Mouse (Mus musculus) CH12.LX (cell line): ENCODE data around the gene Olfr1036. TPM values are rescaled to one million over a fixed set of nuclear protein-coding genes. Genes with fewer than 3 reads are reported as not detected.
"Not testable (repeated sequence)": the region's sequence is repeated elsewhere in the genome, so short reads cannot be mapped to it uniquely, and the experiment has no call there.

Experiments used
- DNase-seq: peaks from one replicate; pipeline ENCODE4 v3.0.0-alpha.2; 2013; ENCODE audit errors: extremely low read depth
- H3K27ac ChIP-seq: 2 replicates; pipeline ENCODE4 v1.5.1; 2012; ENCODE audit warnings: low read depth, mild to moderate bottlenecking, control low read depth, moderate library complexity; ENCODE audit not compliant: insufficient read depth
- H3K27me3 ChIP-seq: replicated peaks from 2 replicates; pipeline ENCODE3; 2012; ENCODE audit warnings: inconsistent platforms
- H3K36me3 ChIP-seq, 2 experiments: replicated peaks in 1 of 2; 2 replicates each; pipeline versions ENCODE3 to v1.6.1; 2012; ENCODE audit warnings: inconsistent platforms in 1 of 2, low read length in 1 of 2, mild to moderate bottlenecking in 1 of 2, mixed read lengths in 1 of 2, moderate library complexity in 1 of 2; ENCODE audit not compliant: control insufficient read depth in 1 of 2, insufficient read depth in 1 of 2
- H3K4me1 ChIP-seq, 2 experiments: 2 replicates each; pipeline ENCODE4 v1.6.1; 2012; ENCODE audit warnings: inconsistent platforms in 1 of 2, moderate library complexity in 1 of 2; ENCODE audit not compliant: insufficient read depth in 2 of 2, control insufficient read depth in 1 of 2
- H3K4me2 ChIP-seq: 2 replicates; pipeline ENCODE4 v1.6.1; 2012; ENCODE audit warnings: low read depth, mild to moderate bottlenecking, control low read depth; ENCODE audit not compliant: poor library complexity, insufficient read depth, severe bottlenecking
- H3K4me3 ChIP-seq, 3 experiments: fragments of 150-350 bp in 1 of 3; sonication (generic) in 1 of 3; replicated peaks in 1 of 3; 2 replicates each; pipeline versions ENCODE3 to v1.5.1; 2011 to 2012; ENCODE audit warnings: low read depth in 2 of 3, low read length in 2 of 3, mild to moderate bottlenecking in 2 of 3, moderate library complexity in 2 of 3, control low read depth in 1 of 3, improper control_type of control experiment in 1 of 3, inconsistent platforms in 1 of 3, mixed read lengths in 1 of 3; ENCODE audit not compliant: poor library complexity in 1 of 3
- H3K79me2 ChIP-seq: replicated peaks from 2 replicates; pipeline ENCODE4 v1.6.1; 2012; ENCODE audit warnings: mild to moderate bottlenecking, moderate library complexity; ENCODE audit not compliant: control insufficient read depth, poor library complexity, insufficient read depth, severe bottlenecking; ENCODE audit errors: extremely low read depth
- H3K9ac ChIP-seq: 2 replicates; pipeline ENCODE4 v1.6.1; 2012; ENCODE audit warnings: low read depth, mild to moderate bottlenecking, control low read depth, moderate library complexity; ENCODE audit not compliant: insufficient read depth
- H3K9me3 ChIP-seq: replicated peaks from 2 replicates; pipeline ENCODE3; 2012; ENCODE audit warnings: low read length, inconsistent platforms, mixed read lengths
- CTCF ChIP-seq, 2 experiments: IDR thresholded peaks in 1 of 2; conservative IDR thresholded peaks in 1 of 2; 2 replicates each; pipeline ENCODE4 v1.5.1; 2011 to 2012; ENCODE audit warnings: low read depth in 2 of 2, low read length in 2 of 2, improper control_type of control experiment in 1 of 2, inconsistent platforms in 1 of 2, mild to moderate bottlenecking in 1 of 2, moderate library complexity in 1 of 2
- ELF1 ChIP-seq: IDR thresholded peaks from 2 replicates; pipeline ENCODE4 v1.6.1; 2014; ENCODE audit warnings: low read depth, mild to moderate bottlenecking, inconsistent platforms, low read length, improper control_type of control experiment
- HCFC1 ChIP-seq: IDR thresholded peaks from 2 replicates; pipeline ENCODE4 v1.6.1; 2012; ENCODE audit warnings: low read depth, mild to moderate bottlenecking, inconsistent platforms, low read length, improper control_type of control experiment
- MAFK ChIP-seq: IDR thresholded peaks from 2 replicates; pipeline ENCODE4 v1.6.1; 2011; ENCODE audit warnings: low read length, improper control_type of control experiment; ENCODE audit not compliant: insufficient replicate concordance
- MXI1 ChIP-seq: IDR thresholded peaks from 2 replicates; pipeline ENCODE4 v1.6.1; 2011; ENCODE audit warnings: mild to moderate bottlenecking, low read depth, low read length, improper control_type of control experiment
- MYC ChIP-seq: IDR thresholded peaks from 2 replicates; pipeline ENCODE4 v1.6.1; 2011; ENCODE audit warnings: low read depth, mild to moderate bottlenecking, improper control_type of control experiment, low read length
- SMC3 ChIP-seq: IDR thresholded peaks from 2 replicates; pipeline ENCODE4 v1.6.1; 2011; ENCODE audit warnings: low read depth, low read length, improper control_type of control experiment
- TBP ChIP-seq: conservative IDR thresholded peaks from 2 replicates; pipeline ENCODE4 v1.6.1; 2011; ENCODE audit warnings: low read depth, low read length, improper control_type of control experiment
- UBTF ChIP-seq: IDR thresholded peaks from 2 replicates; pipeline ENCODE4 v1.6.1; 2012; ENCODE audit warnings: low read depth, mild to moderate bottlenecking, inconsistent platforms, low read length, improper control_type of control experiment, moderate library complexity
- USF1 ChIP-seq: IDR thresholded peaks from 2 replicates; pipeline ENCODE4 v1.6.1; 2014; ENCODE audit warnings: low read depth, mild to moderate bottlenecking, inconsistent platforms, low read length, improper control_type of control experiment
- ZMIZ1 ChIP-seq: IDR thresholded peaks from 2 replicates; pipeline ENCODE4 v1.6.1; 2012; ENCODE audit warnings: low read depth, mild to moderate bottlenecking, inconsistent platforms, low read length, improper control_type of control experiment
- ZNF384 ChIP-seq: IDR thresholded peaks from 2 replicates; pipeline ENCODE4 v1.6.1; 2012; ENCODE audit warnings: low read depth, low read length, improper control_type of control experiment, inconsistent platforms
- dilution Hi-C: fragments of 300-500 bp; cut with MboI; formaldehyde crosslinking; loops from 2 replicates; pipeline ENCODE4 v1.14.3; 2020; ENCODE audit warnings: low sequenced_read_pairs; ENCODE audit not compliant: extremely low pct_unique_long_range_greater_than_20kb, extremely low pct_ligation_motif_present
- in situ Hi-C: fragments of 300-500 bp; cut with MboI; formaldehyde crosslinking; loops from 3 replicates; pipeline ENCODE4 v1.14.3; 2019; ENCODE audit warnings: low sequenced_read_pairs, low pct_ligation_motif_present, low pct_unique_long_range_greater_than_20kb, mixed read lengths
- polyA plus RNA-seq: library from polyadenylated mRNA; unstranded; fragments of >175 nt; gene quantifications from 2 replicates; pipeline ENCODE4 v1.2.1, GENCODE M21; 2012; ENCODE audit warnings: low read depth; ENCODE audit not compliant: insufficient read length
- total RNA-seq, 2 experiments: library from RNA; depleted of rRNA; stranded (reverse); fragments of 300-350 nt in 1 of 2; fragments of >200 nt in 1 of 2; gene quantifications; 2 replicates each; pipeline ENCODE4 v1.2.3; 2012 to 2014

Gene Olfr1036
- total and polyA plus RNA-seq, 3 experiments, result not detected

DNA sequence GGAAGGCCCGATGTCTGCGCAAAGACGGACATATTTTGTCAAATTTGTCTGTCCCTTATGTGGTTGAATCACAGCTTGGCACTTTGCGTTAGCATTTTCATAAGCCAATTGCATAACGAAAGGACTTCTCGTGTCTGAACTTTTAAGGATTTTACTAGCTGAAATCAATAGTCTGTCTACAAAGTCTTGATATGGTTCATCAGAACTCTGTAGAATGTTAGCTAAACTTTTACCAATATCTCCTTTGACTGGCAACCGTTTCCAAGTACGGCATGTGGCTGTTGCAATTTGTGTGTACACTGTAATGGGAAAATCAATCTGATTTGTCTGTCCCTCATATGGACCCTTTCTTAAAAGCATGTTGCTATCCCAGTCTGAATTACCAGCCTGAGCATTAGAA, 3.6 kb upstream of the Olfr1036 start:
- Histone ChIP-seq H3K36me3 (no peaks in the 10 kb centered on the region), H3K9me3 (peaks cover 6% of the 10 kb centered on the region), H3K79me2 (no peaks in the 10 kb centered on the region), H3K27ac (no peak overlapping the region), H3K27me3 (no peaks in the 10 kb centered on the region), H3K9ac (no peak overlapping the region), H3K4me2 (no peak overlapping the region), H3K4me1 (no peaks in the 10 kb centered on the region), H3K4me3 (no peak overlapping the region)
- dilution Hi-C loops (no loop called here), in situ Hi-C loops (no loop called here)
- no peak for DNase-seq
- no peak for TF ChIP-seq MXI1
- no peak for TF ChIP-seq HCFC1
- TF ChIP-seq UBTF, result no peak
- TF ChIP-seq SMC3, result no peak
- no peak for TF ChIP-seq ELF1
- no peak for TF ChIP-seq ZNF384
- no peak for TF ChIP-seq USF1
- TF ChIP-seq MAFK, result no peak
- TF ChIP-seq CTCF (conservative IDR thresholded peaks at IDR 0.05 in 1 of 2, IDR thresholded peaks at IDR 0.05 in 1 of 2; ENCODE audit: low read depth in 2 of 2, low read length in 2 of 2), result no peak
- no peak for TF ChIP-seq TBP

DNA sequence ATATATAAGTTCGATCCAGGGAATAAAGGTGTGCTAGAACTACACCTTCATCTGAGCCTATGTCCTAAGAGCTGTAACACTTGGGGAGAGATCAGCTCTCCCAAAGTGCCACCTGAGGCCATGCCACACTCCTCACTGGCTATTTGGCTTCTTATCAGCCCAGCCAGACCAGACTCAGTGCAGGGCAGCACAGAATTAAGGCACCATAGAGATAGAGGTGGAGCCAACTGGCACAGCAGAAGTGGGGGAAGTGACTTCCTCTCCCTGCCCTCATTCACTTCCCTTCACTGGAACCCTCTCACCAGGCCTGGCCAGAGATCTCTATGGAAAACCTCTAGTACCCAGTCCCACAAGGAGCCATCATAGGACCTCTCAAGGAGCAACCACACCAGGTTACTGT, 6.7 kb downstream of the Olfr1036 start:
- dilution Hi-C loops, H3K27me3 ChIP-seq, in situ Hi-C loops, H3K4me2 ChIP-seq, H3K4me1 ChIP-seq, H3K36me3 ChIP-seq, H3K4me3 ChIP-seq, H3K9ac ChIP-seq, H3K79me2 ChIP-seq, H3K27ac ChIP-seq, H3K9me3 ChIP-seq, DNase-seq: not testable (repeated sequence)

DNA sequence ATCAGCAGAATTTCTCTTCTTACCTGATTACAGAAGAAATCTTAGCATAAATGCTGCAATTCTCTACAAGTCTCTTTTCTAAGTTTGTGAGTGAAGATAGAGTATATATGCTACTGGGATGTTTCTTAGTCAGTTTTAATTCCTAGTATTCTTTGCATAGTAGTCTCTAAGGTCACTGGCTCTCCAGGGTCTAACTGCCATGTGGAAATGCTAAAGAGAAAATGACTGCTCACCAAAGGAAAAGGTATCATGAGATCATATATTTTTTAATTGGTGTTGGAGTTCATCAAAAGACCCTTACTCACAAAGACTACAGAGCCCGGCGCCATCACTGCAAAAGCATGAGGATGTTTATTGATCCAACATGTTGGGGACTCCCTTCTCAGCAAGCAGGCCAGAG, 13.5 kb downstream of the Olfr1036 start, which contains the start of gene Olfr1037:
TSS of gene Olfr1037 (minus strand) at position 101 of the 400 bp plus-strand sequence.
- dilution Hi-C loops, result no loop called here
- Histone ChIP-seq H3K36me3 (no peaks in the 10 kb centered on the region), H3K9me3 (peaks cover 10% of the 10 kb centered on the region), H3K4me2 (no peak within 1 kb of the TSS), H3K79me2 (no peaks in the 10 kb centered on the region), H3K9ac (no peak within 1 kb of the TSS), H3K27ac (no peak within 1 kb of the TSS), H3K27me3 (no peaks in the 10 kb centered on the region), H3K4me1 (no peaks in the 10 kb centered on the region), H3K4me3 (no peak within 1 kb of the TSS)
- in situ Hi-C loops, result no loop called here
- TF ChIP-seq ZMIZ1 (no peak), MYC (no peak)
- no peak for DNase-seq

Other genes with a start within 250 kb of the Olfr1036 start
Only the 20 nearest of the 29 such genes appear.
- gene Olfr1025-ps1, start 158.8 kb upstream of the Olfr1036 start, total RNA-seq (2012; rRNA removed), result not detected in 2 replicates
- gene Olfr1025-ps1, start 158.8 kb upstream of the Olfr1036 start, total RNA-seq (2014; rRNA removed), result not detected in 2 replicates
- not detected in 2 replicates for gene Olfr1025-ps1, start 158.8 kb upstream of the Olfr1036 start, polyA plus RNA-seq
- gene Olfr1026, start 152.4 kb upstream of the Olfr1036 start, total RNA-seq (2012; rRNA removed), result not detected in 2 replicates
- not detected in 2 replicates for gene Olfr1026, start 152.4 kb upstream of the Olfr1036 start, total RNA-seq (2014; rRNA removed)
- not detected in 2 replicates for gene Olfr1026, start 152.4 kb upstream of the Olfr1036 start, polyA plus RNA-seq
- gene Olfr1028, start 123.6 kb upstream of the Olfr1036 start, total RNA-seq (2012; rRNA removed), result not detected in 2 replicates
- gene Olfr1028, start 123.6 kb upstream of the Olfr1036 start, total RNA-seq (2014; rRNA removed), result not detected in 2 replicates
- gene Olfr1028, start 123.6 kb upstream of the Olfr1036 start, polyA plus RNA-seq, result not detected in 2 replicates
- gene Olfr1029, start 100.1 kb upstream of the Olfr1036 start, total RNA-seq (2012; rRNA removed), result not detected in 2 replicates
- gene Olfr1029, start 100.1 kb upstream of the Olfr1036 start, total RNA-seq (2014; rRNA removed), result not detected in 2 replicates
- not detected in 2 replicates for gene Olfr1029, start 100.1 kb upstream of the Olfr1036 start, polyA plus RNA-seq
- gene Olfr1030, start 94.7 kb upstream of the Olfr1036 start, total RNA-seq (2012; rRNA removed), result not detected in 2 replicates
- gene Olfr1030, start 94.7 kb upstream of the Olfr1036 start, total RNA-seq (2014; rRNA removed), result not detected in 2 replicates
- gene Olfr1030, start 94.7 kb upstream of the Olfr1036 start, polyA plus RNA-seq, result not detected in 2 replicates
- gene Olfr1031, start 83.7 kb upstream of the Olfr1036 start, total RNA-seq (2012; rRNA removed), result not detected in 2 replicates
- not detected in 2 replicates for gene Olfr1031, start 83.7 kb upstream of the Olfr1036 start, total RNA-seq (2014; rRNA removed)
- gene Olfr1031, start 83.7 kb upstream of the Olfr1036 start, polyA plus RNA-seq, result not detected in 2 replicates
- not detected in 2 replicates for gene Olfr1032, start 68.5 kb upstream of the Olfr1036 start, total RNA-seq (2012; rRNA removed)
- not detected in 2 replicates for gene Olfr1032, start 68.5 kb upstream of the Olfr1036 start, total RNA-seq (2014; rRNA removed)
- not detected in 2 replicates for gene Olfr1032, start 68.5 kb upstream of the Olfr1036 start, polyA plus RNA-seq
- gene Olfr1033, start 53.4 kb upstream of the Olfr1036 start, total RNA-seq (2012; rRNA removed), result not detected in 2 replicates
- not detected in 2 replicates for gene Olfr1033, start 53.4 kb upstream of the Olfr1036 start, total RNA-seq (2014; rRNA removed)
- not detected in 2 replicates for gene Olfr1033, start 53.4 kb upstream of the Olfr1036 start, polyA plus RNA-seq
- gene Olfr1034, start 28.1 kb upstream of the Olfr1036 start, total RNA-seq (2012; rRNA removed), result not detected in 2 replicates
- gene Olfr1034, start 28.1 kb upstream of the Olfr1036 start, total RNA-seq (2014; rRNA removed), result not detected in 2 replicates
- not detected in 2 replicates for gene Olfr1034, start 28.1 kb upstream of the Olfr1036 start, polyA plus RNA-seq
- not detected in 2 replicates for gene Olfr1037, start 13.4 kb downstream of the Olfr1036 start, total RNA-seq (2012; rRNA removed)
- gene Olfr1037, start 13.4 kb downstream of the Olfr1036 start, total RNA-seq (2014; rRNA removed), result not detected in 2 replicates
- not detected in 2 replicates for gene Olfr1037, start 13.4 kb downstream of the Olfr1036 start, polyA plus RNA-seq
- gene Olfr1039, start 61.9 kb downstream of the Olfr1036 start, total RNA-seq (2012; rRNA removed), result not detected in 2 replicates
- not detected in 2 replicates for gene Olfr1039, start 61.9 kb downstream of the Olfr1036 start, total RNA-seq (2014; rRNA removed)
- gene Olfr1039, start 61.9 kb downstream of the Olfr1036 start, polyA plus RNA-seq, result not detected in 2 replicates
- not detected in 2 replicates for gene Olfr1040, start 72.7 kb downstream of the Olfr1036 start, total RNA-seq (2012; rRNA removed)
- not detected in 2 replicates for gene Olfr1040, start 72.7 kb downstream of the Olfr1036 start, total RNA-seq (2014; rRNA removed)
- gene Olfr1040, start 72.7 kb downstream of the Olfr1036 start, polyA plus RNA-seq, result not detected in 2 replicates
- not detected in 2 replicates for gene Olfr1042, start 87.8 kb downstream of the Olfr1036 start, total RNA-seq (2012; rRNA removed)
- not detected in 2 replicates for gene Olfr1042, start 87.8 kb downstream of the Olfr1036 start, total RNA-seq (2014; rRNA removed)
- gene Olfr1042, start 87.8 kb downstream of the Olfr1036 start, polyA plus RNA-seq, result not detected in 2 replicates
- gene Olfr1043, start 93.5 kb downstream of the Olfr1036 start, total RNA-seq (2012; rRNA removed), result not detected in 2 replicates
- not detected in 2 replicates for gene Olfr1043, start 93.5 kb downstream of the Olfr1036 start, total RNA-seq (2014; rRNA removed)
- gene Olfr1043, start 93.5 kb downstream of the Olfr1036 start, polyA plus RNA-seq, result not detected in 2 replicates
- not detected in 2 replicates for gene Olfr1044, start 103.8 kb downstream of the Olfr1036 start, total RNA-seq (2012; rRNA removed)
- not detected in 2 replicates for gene Olfr1044, start 103.8 kb downstream of the Olfr1036 start, total RNA-seq (2014; rRNA removed)
- not detected in 2 replicates for gene Olfr1044, start 103.8 kb downstream of the Olfr1036 start, polyA plus RNA-seq
- not detected in 2 replicates for gene Olfr52, start 111.7 kb downstream of the Olfr1036 start, total RNA-seq (2012; rRNA removed)
- not detected in 2 replicates for gene Olfr52, start 111.7 kb downstream of the Olfr1036 start, total RNA-seq (2014; rRNA removed)
- not detected in 2 replicates for gene Olfr52, start 111.7 kb downstream of the Olfr1036 start, polyA plus RNA-seq
- not detected in 2 replicates for gene Olfr1045, start 129.0 kb downstream of the Olfr1036 start, total RNA-seq (2012; rRNA removed)
- gene Olfr1045, start 129.0 kb downstream of the Olfr1036 start, total RNA-seq (2014; rRNA removed), result not detected in 2 replicates
- gene Olfr1045, start 129.0 kb downstream of the Olfr1036 start, polyA plus RNA-seq, result not detected in 2 replicates
- not detected in 2 replicates for gene Olfr1046, start 145.3 kb downstream of the Olfr1036 start, total RNA-seq (2012; rRNA removed)
- gene Olfr1046, start 145.3 kb downstream of the Olfr1036 start, total RNA-seq (2014; rRNA removed), result not detected in 2 replicates
- not detected in 2 replicates for gene Olfr1046, start 145.3 kb downstream of the Olfr1036 start, polyA plus RNA-seq
- gene Olfr1047, start 157.4 kb downstream of the Olfr1036 start, total RNA-seq (2012; rRNA removed), result not detected in 2 replicates
- not detected in 2 replicates for gene Olfr1047, start 157.4 kb downstream of the Olfr1036 start, total RNA-seq (2014; rRNA removed)
- not detected in 2 replicates for gene Olfr1047, start 157.4 kb downstream of the Olfr1036 start, polyA plus RNA-seq
- gene Olfr1048, start 166.3 kb downstream of the Olfr1036 start, total RNA-seq (2012; rRNA removed), result not detected in 2 replicates
- gene Olfr1048, start 166.3 kb downstream of the Olfr1036 start, total RNA-seq (2014; rRNA removed), result not detected in 2 replicates
- not detected in 2 replicates for gene Olfr1048, start 166.3 kb downstream of the Olfr1036 start, polyA plus RNA-seq